Mouse (Mus musculus): ENCODE data around the gene Zwint.

The Zwint gene

GRCm38 (mm10) chr10:72654270-72655016 is at the start of gene Zwint:
Gene Zwint, plus strand, starts transcription at chr10:72654845.
- in situ Hi-C loops (cut with MboI, MseI) = loop anchor here (5.0 kb wide), 1 partner anchor 1257 kb away; no protein-coding TSS in a partner anchor

- in situ Hi-C loops (cut with MboI, MseI) = no loop called here
These were observed 41.3 kb upstream of the Zwint start for GRCm38 (mm10) chr10:72613125-72613915.

GRCm38 (mm10) chr10:72616153-72616552 is 38.5 kb upstream of the Zwint start:
- in situ Hi-C loops (cut with MboI, MseI) = no loop called here

- in situ Hi-C loops (cut with MboI, MseI) = no loop called here
These were observed 34.1 kb upstream of the Zwint start for GRCm38 (mm10) chr10:72620527-72620926.

- in situ Hi-C loops (cut with MboI, MseI) = no loop called here
These were observed 31.1 kb upstream of the Zwint start for GRCm38 (mm10) chr10:72623561-72623960.

- in situ Hi-C loops (cut with MboI, MseI) = loop anchor here (10.0 kb wide), 1 partner anchor 1339 kb away; no protein-coding TSS in a partner anchor
These were observed 20.5 kb upstream of the Zwint start for GRCm38 (mm10) chr10:72634125-72634524.

GRCm38 (mm10) chr10:72650867-72651266 is 3.8 kb upstream of the Zwint start:
- in situ Hi-C loops (cut with MboI, MseI) = no loop called here

GRCm38 (mm10) chr10:72653797-72654196 is 848 bp upstream of the Zwint start:
- in situ Hi-C loops (cut with MboI, MseI) = no loop called here

- in situ Hi-C loops (cut with MboI, MseI) = loop anchor here (5.0 kb wide), 1 partner anchor 1258 kb away; no protein-coding TSS in a partner anchor
These were observed 418 bp downstream of the Zwint start for GRCm38 (mm10) chr10:72655017-72655509.

GRCm38 (mm10) chr10:72659198-72659597 is 4.6 kb downstream of the Zwint start:
- in situ Hi-C loops (cut with MboI, MseI) = loop anchor here (5.0 kb wide), 1 partner anchor 1262 kb away; no protein-coding TSS in a partner anchor

GRCm38 (mm10) chr10:72660350-72660749 is 5.7 kb downstream of the Zwint start:
- in situ Hi-C loops (cut with MboI, MseI) = no loop called here

GRCm38 (mm10) chr10:72667856-72668255 is 13.2 kb downstream of the Zwint start:
- in situ Hi-C loops (cut with MboI, MseI) = no loop called here

GRCm38 (mm10) chr10:72669086-72669485 is 14.4 kb downstream of the Zwint start:
- in situ Hi-C loops (cut with MboI, MseI) = no loop called here

- in situ Hi-C loops (cut with MboI, MseI) = no loop called here
These were observed 21.3 kb downstream of the Zwint start for GRCm38 (mm10) chr10:72675971-72676370.

- in situ Hi-C loops (cut with MboI, MseI) = no loop called here
These were observed 21.9 kb downstream of the Zwint start for GRCm38 (mm10) chr10:72676550-72676949.

- in situ Hi-C loops (cut with MboI, MseI) = no loop called here
These were observed 24.4 kb downstream of the Zwint start for GRCm38 (mm10) chr10:72679086-72679485.

GRCm38 (mm10) chr10:72701092-72701491 is 46.4 kb downstream of the Zwint start:
- in situ Hi-C loops (cut with MboI, MseI) = no loop called here

- in situ Hi-C loops (cut with MboI, MseI) = no loop called here
These were observed 59.1 kb downstream of the Zwint start for GRCm38 (mm10) chr10:72713754-72714153.
